10 mouse cellular contexts compared by ENCODE assay signal in the genomic region with DNA sequence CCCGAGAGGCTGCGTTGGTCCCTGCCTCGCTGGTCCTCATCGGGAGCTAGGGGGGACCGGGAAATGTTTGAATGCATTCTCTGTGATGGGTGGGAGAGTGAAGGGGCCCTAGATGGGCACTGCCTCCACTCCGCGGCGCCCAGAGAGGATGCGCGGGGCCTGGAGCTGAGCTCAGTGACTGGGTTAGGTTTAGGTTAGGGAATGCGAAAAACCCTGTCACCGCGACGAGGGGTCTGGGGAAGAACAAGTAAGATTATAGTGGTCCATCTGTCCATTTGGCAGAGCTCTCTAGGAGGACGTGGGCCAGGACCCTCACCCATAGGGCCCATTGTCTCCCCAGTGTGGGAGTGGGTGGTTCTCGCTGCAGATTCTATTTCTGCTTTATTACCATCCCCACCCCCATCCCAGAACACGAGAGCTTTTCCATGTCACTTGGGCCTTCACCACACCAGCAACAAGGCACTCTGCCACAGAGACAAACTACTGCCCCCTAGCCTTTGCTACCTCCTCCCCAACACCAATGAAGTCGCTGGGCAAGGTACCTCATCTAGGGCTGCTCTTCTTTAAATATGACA. TPM values are rescaled to one million over a fixed set of nuclear protein-coding genes. Genes with fewer than 3 reads are reported as not detected.
DNase-seq lines count a peak whose midpoint lies in the region; ATAC-seq and TF ChIP-seq lines count a peak whose summit lies in the region.
"Had no signal": no experiment of that assay in that cellular context is flagged by ENCODE, and none has a peak within 500 bp of the region (broad histone marks: within the 10 kb centered on the region; RNA-seq: fewer than 3 reads in every experiment).

No protein-coding gene starts in this region.

- H3K9ac ChIP-seq in heart, embryonic 15.5 days = no peak overlapping the region
- peak overlapping the region; percentile 28 for H3K9ac ChIP-seq in hindbrain, embryonic 11.5 days (ENCODE audit: low read depth, low read length)
- no peak overlapping the region for H3K9ac ChIP-seq in liver, embryonic 15.5 days

- H3K36me3 ChIP-seq in heart, embryonic 15.5 days = no peaks in the 10 kb centered on the region
- H3K36me3 ChIP-seq in hindbrain, embryonic 11.5 days (ENCODE audit: control insufficient read depth, insufficient read depth, low read length) = no peaks in the 10 kb centered on the region
- no peaks in the 10 kb centered on the region for H3K36me3 ChIP-seq in liver, embryonic 15.5 days (replicated peaks)

- no peak for TF ChIP-seq POLR2A in brain, embryonic 14.5 days (IDR thresholded peaks at IDR 0.05; ENCODE audit: borderline replicate concordance, extremely low read depth, insufficient read depth, insufficient read length, poor library complexity, severe bottlenecking)

- no peak for DNase-seq in heart, adult 8-10 months (ENCODE audit: low spot score)
- peak; percentile 53 for DNase-seq in brain, embryonic 14.5 days (ENCODE audit: low read depth)
- no peak for DNase-seq in hindbrain, embryonic 11.5 days (ENCODE audit: low spot score)
- DNase-seq in kidney, postnatal 10 days = no peak

- WGBS in heart, embryonic 15.5 days = 3% methylated on average over 18 of the region's 18 CpGs
- under 1% methylated on average over 18 of the region's 18 CpGs for WGBS in hindbrain, embryonic 11.5 days
- WGBS in liver, embryonic 15.5 days (ENCODE audit: insufficient replicate concordance) = 4% methylated on average over 18 of the region's 18 CpGs

- H3K27me3 ChIP-seq in heart, embryonic 15.5 days = peaks cover 42% of the 10 kb centered on the region
- H3K27me3 ChIP-seq in hindbrain, embryonic 11.5 days (ENCODE audit: control insufficient read depth, insufficient read depth, low read length) = peaks cover 6% of the 10 kb centered on the region
- H3K27me3 ChIP-seq in liver, embryonic 15.5 days = peaks cover 27% of the 10 kb centered on the region

- H3K4me1 ChIP-seq in heart, embryonic 15.5 days (replicated peaks) = peaks cover 11% of the 10 kb centered on the region
- no peaks in the 10 kb centered on the region for H3K4me1 ChIP-seq in hindbrain, embryonic 11.5 days (replicated peaks; ENCODE audit: control insufficient read depth, insufficient read depth, low read length)
- H3K4me1 ChIP-seq in liver, embryonic 15.5 days (replicated peaks) = peaks cover 5% of the 10 kb centered on the region; the same call in 1 of the 2 replicates

- H3K4me2 ChIP-seq in heart, embryonic 15.5 days = peak overlapping the region; percentile 72
- H3K4me2 ChIP-seq in hindbrain, embryonic 11.5 days (replicated peaks; ENCODE audit: low read depth, low read length) = peak overlapping the region; percentile 48
- H3K4me2 ChIP-seq in liver, embryonic 15.5 days = peak overlapping the region; percentile 49

- no peak overlapping the region for H3K27ac ChIP-seq in heart, embryonic 15.5 days
- peak overlapping the region; percentile 45; the same call in 1 of the 2 replicates for H3K27ac ChIP-seq in hindbrain, embryonic 11.5 days (ENCODE audit: low read depth, low read length)
- no peak overlapping the region for H3K27ac ChIP-seq in liver, embryonic 15.5 days (replicated peaks)

- peak overlapping the region; percentile 43 for H3K4me3 ChIP-seq in heart, embryonic 15.5 days
- peak overlapping the region; percentile 44 for H3K4me3 ChIP-seq in hindbrain, embryonic 11.5 days (ENCODE audit: low read depth, low read length)
- H3K4me3 ChIP-seq in liver, embryonic 15.5 days (replicated peaks) = no peak overlapping the region

- ATAC-seq in heart, embryonic 15.5 days (replicated peaks; ENCODE audit: insufficient number of reproducible peaks, insufficient read depth, low FRiP score, low read depth) = no peak
- ATAC-seq in hindbrain, embryonic 11.5 days (ENCODE audit: low FRiP score) = peak; percentile 67
- no peak for ATAC-seq in liver, embryonic 15.5 days (ENCODE audit: insufficient read depth)
- no peak for ATAC-seq in megakaryocyte progenitor cell, adult 5-6 weeks (replicated peaks; ENCODE audit: poor library complexity)
- ATAC-seq in granulocyte monocyte progenitor cell, adult 5-6 weeks (replicated peaks; ENCODE audit: poor library complexity, severe bottlenecking) = no peak

- H3K9me3 ChIP-seq in heart, embryonic 15.5 days (replicated peaks) = no peaks in the 10 kb centered on the region
- H3K9me3 ChIP-seq in hindbrain, embryonic 11.5 days (ENCODE audit: control insufficient read depth, low read length) = no peaks in the 10 kb centered on the region
- no peaks in the 10 kb centered on the region for H3K9me3 ChIP-seq in liver, embryonic 15.5 days (replicated peaks)

- no peak for TF ChIP-seq CTCF in brain, embryonic 14.5 days (IDR thresholded peaks at IDR 0.05; ENCODE audit: borderline replicate concordance, extremely low read depth, insufficient read depth, insufficient read length)

RNA-seq across cellular contexts. Expression of gene Amer3, which starts 0.4 kb away (rescaled TPM):
- 0.04 and 0.19 TPM in 2 replicates for polyA plus RNA-seq in heart, embryonic 15.5 days (2015; fragmentation: Nextera tagmentation; extraction: Ambion mirVana)
- not detected for total RNA-seq in heart, adult 8-10 months (2022)
- 19.4 and 30.0 TPM in 2 replicates for polyA plus RNA-seq in brain, embryonic 14.5 days (2012; rRNA removed)
- polyA plus RNA-seq in hindbrain, embryonic 11.5 days (2014; fragmentation: Nextera tagmentation; extraction: Ambion mirVana) = 4.1 and 4.3 TPM in 2 replicates
- polyA plus RNA-seq in liver, embryonic 15.5 days (2015; fragmentation: Nextera tagmentation; extraction: Ambion mirVana) = 0.02 TPM in 1 of 2 replicates, not detected in the other
- not detected in 2 replicates for total RNA-seq in megakaryocyte progenitor cell, adult 5-6 weeks (2015)
- not detected in 2 replicates for total RNA-seq in megakaryocyte progenitor cell, adult 5-6 weeks (2017)
- total RNA-seq in granulocyte monocyte progenitor cell, adult 5-6 weeks (2014; fragmentation: Nextera tagmentation) = not detected in 2 replicates
- total RNA-seq in granulocyte monocyte progenitor cell, adult 5-6 weeks (2017) = not detected in 2 replicates
- total RNA-seq: MEL had no signal

RNA-seq across cellular contexts. Expression of gene Prss40, which starts 19.1 kb away (rescaled TPM):
- not detected in 2 replicates for polyA plus RNA-seq in heart, embryonic 15.5 days (2015; fragmentation: Nextera tagmentation; extraction: Ambion mirVana)
- not detected for total RNA-seq in heart, adult 8-10 months (2022)
- not detected in 2 replicates for polyA plus RNA-seq in brain, embryonic 14.5 days (2012; rRNA removed)
- polyA plus RNA-seq in hindbrain, embryonic 11.5 days (2014; fragmentation: Nextera tagmentation; extraction: Ambion mirVana) = not detected in 2 replicates
- not detected in 2 replicates for polyA plus RNA-seq in liver, embryonic 15.5 days (2015; fragmentation: Nextera tagmentation; extraction: Ambion mirVana)
- total RNA-seq in megakaryocyte progenitor cell, adult 5-6 weeks (2015) = not detected in 2 replicates
- total RNA-seq in megakaryocyte progenitor cell, adult 5-6 weeks (2017) = not detected in 2 replicates
- not detected in 2 replicates for total RNA-seq in granulocyte monocyte progenitor cell, adult 5-6 weeks (2014; fragmentation: Nextera tagmentation)
- total RNA-seq in granulocyte monocyte progenitor cell, adult 5-6 weeks (2017) = not detected in 2 replicates
- total RNA-seq: MEL had no signal
- polyA plus RNA-seq: frontal cortex, adult 2 months had no signal

RNA-seq across cellular contexts. Expression of gene Cfc1, which starts 44.4 kb away (rescaled TPM):
- 0.18 TPM in 1 of 2 replicates, not detected in the other for polyA plus RNA-seq in heart, embryonic 15.5 days (2015; fragmentation: Nextera tagmentation; extraction: Ambion mirVana)
- not detected for total RNA-seq in heart, adult 8-10 months (2022)
- polyA plus RNA-seq in brain, embryonic 14.5 days (2012; rRNA removed) = 0.08 and 0.09 TPM in 2 replicates
- not detected in 2 replicates for polyA plus RNA-seq in hindbrain, embryonic 11.5 days (2014; fragmentation: Nextera tagmentation; extraction: Ambion mirVana)
- polyA plus RNA-seq in liver, embryonic 15.5 days (2015; fragmentation: Nextera tagmentation; extraction: Ambion mirVana) = not detected in 2 replicates
- total RNA-seq in megakaryocyte progenitor cell, adult 5-6 weeks (2015) = 0.17 TPM in 1 of 2 replicates, not detected in the other
- not detected in 2 replicates for total RNA-seq in megakaryocyte progenitor cell, adult 5-6 weeks (2017)
- total RNA-seq in granulocyte monocyte progenitor cell, adult 5-6 weeks (2014; fragmentation: Nextera tagmentation) = not detected in 2 replicates
- not detected in 2 replicates for total RNA-seq in granulocyte monocyte progenitor cell, adult 5-6 weeks (2017)
- total RNA-seq: MEL had no signal
- polyA plus RNA-seq: frontal cortex, adult 2 months had no signal
